In the genomic region with DNA sequence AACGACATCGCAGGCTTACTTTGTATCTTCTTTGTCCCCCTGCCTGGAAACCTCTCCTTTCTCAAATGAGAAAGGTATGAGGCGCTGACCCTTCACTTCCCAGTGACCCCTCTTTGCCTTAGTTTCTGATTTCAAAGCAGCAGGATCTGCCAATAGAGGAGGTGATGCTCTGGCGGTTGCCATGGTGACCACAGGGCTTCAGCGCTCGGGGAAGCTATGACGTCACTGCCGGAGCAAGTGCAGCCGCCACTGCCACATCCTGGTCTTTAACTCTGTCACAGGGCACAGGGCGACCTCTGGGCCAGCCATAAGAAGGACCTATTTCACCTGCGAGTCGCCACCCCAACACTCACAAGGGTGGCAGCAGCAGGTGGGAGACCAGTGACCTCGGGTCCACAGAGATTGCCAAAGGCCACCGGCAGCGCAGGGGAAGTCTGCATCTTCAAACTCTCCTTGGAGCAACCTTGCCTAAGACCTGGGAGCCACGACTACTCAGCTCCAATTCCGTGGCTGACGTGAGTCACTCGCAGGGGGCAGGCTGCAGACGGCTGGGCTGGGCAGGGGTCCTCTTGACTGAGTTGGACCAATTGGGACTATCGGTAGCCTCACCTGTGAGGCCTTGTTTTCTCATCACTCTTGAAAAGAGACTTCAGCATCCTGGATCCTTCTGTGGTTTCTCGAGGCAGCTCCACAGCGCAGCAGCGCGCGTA, we compare ENCODE assay signal across 9 mouse cellular contexts. TPM values are rescaled to one million over a fixed set of nuclear protein-coding genes. Genes with fewer than 3 reads are reported as not detected.
A peak's percentile ranks its signal among the peaks of the same experiment; 100 is the strongest.
DNase-seq lines count a peak whose midpoint lies in the region; ATAC-seq and TF ChIP-seq lines count a peak whose summit lies in the region.
"Had no signal": no experiment of that assay in that cellular context is flagged by ENCODE, and none has a peak within 500 bp of the region (broad histone marks: within the 10 kb centered on the region; RNA-seq: fewer than 3 reads in every experiment).

A gene (plus strand): TSS at position 228 of the 710 bp plus-strand sequence.

- H3K9me3 ChIP-seq in E14TG2a.4 (ENCODE audit: low read length) = no peaks in the 10 kb centered on the region
- H3K9me3 ChIP-seq in embryonic facial prominence, embryonic 14.5 days (ENCODE audit: control insufficient read depth, low read length) = no peaks in the 10 kb centered on the region
- H3K9me3 ChIP-seq in hindbrain, embryonic 16.5 days (ENCODE audit: control insufficient read depth, low read length) = no peaks in the 10 kb centered on the region
- H3K9me3 ChIP-seq in midbrain, postnatal 0 days (ENCODE audit: low read length) = no peaks in the 10 kb centered on the region
- H3K9me3 ChIP-seq: stomach, embryonic 15.5 days had no signal

- H3K27ac ChIP-seq in embryonic facial prominence, embryonic 14.5 days (replicated peaks; ENCODE audit: low read depth, low read length) = no peak within 1 kb of the TSS
- H3K27ac ChIP-seq in hindbrain, embryonic 16.5 days (ENCODE audit: low read depth, low read length) = peak within 1 kb of the TSS; percentile 55
- H3K27ac ChIP-seq in midbrain, postnatal 0 days (ENCODE audit: low read depth, low read length) = peak within 1 kb of the TSS; percentile 82
- H3K27ac ChIP-seq: stomach, embryonic 15.5 days had no signal

- peak; percentile 74 for DNase-seq in adrenal gland, postnatal 14 days
- DNase-seq in embryonic facial prominence, embryonic 14.5 days (ENCODE audit: low spot score) = peak; percentile 81
- peak; percentile 87 to 88 for DNase-seq in left cerebral cortex, postnatal 36 days (ENCODE audit: low spot score in 2 of 2)
- DNase-seq in midbrain, postnatal 0 days (ENCODE audit: low spot score) = peak; percentile 93
- peak; percentile 75 for DNase-seq in splenic B cell, adult 2 months (ENCODE audit: low read depth, low spot score)

- ATAC-seq in embryonic facial prominence, embryonic 14.5 days (ENCODE audit: low read depth) = peak; percentile 47; the same call in 1 of the 2 replicates
- peak; percentile 83 for ATAC-seq in hindbrain, embryonic 16.5 days
- peak; percentile 92 for ATAC-seq in midbrain, postnatal 0 days (ENCODE audit: low FRiP score)
- ATAC-seq in erythroblast, adult 5-6 weeks (replicated peaks; ENCODE audit: low FRiP score, poor library complexity, severe bottlenecking) = no peak

- peak within 1 kb of the TSS; percentile 28; the same call in 1 of the 2 replicates for H3K9ac ChIP-seq in embryonic facial prominence, embryonic 14.5 days (ENCODE audit: low read depth, low read length)
- H3K9ac ChIP-seq in hindbrain, embryonic 16.5 days (ENCODE audit: low read depth, low read length) = peak within 1 kb of the TSS; percentile 56
- H3K9ac ChIP-seq in midbrain, postnatal 0 days (replicated peaks; ENCODE audit: low read length, poor library complexity, severe bottlenecking) = peak within 1 kb of the TSS; percentile 66
- H3K9ac ChIP-seq: stomach, embryonic 15.5 days had no signal

- intact Hi-C loops in left cerebral cortex, postnatal 36 days (cut with DNase I) = no loop called here

- peak within 1 kb of the TSS; percentile 41 for H3K4me2 ChIP-seq in embryonic facial prominence, embryonic 14.5 days (ENCODE audit: low read depth, low read length)
- peak within 1 kb of the TSS; percentile 78 for H3K4me2 ChIP-seq in hindbrain, embryonic 16.5 days (ENCODE audit: low read length)
- peak within 1 kb of the TSS; percentile 58 for H3K4me2 ChIP-seq in midbrain, postnatal 0 days (ENCODE audit: low read depth, low read length, poor library complexity, severe bottlenecking)
- H3K4me2 ChIP-seq: stomach, embryonic 15.5 days had no signal

- peaks cover 8% of the 10 kb centered on the region; the same call in 1 of the 2 replicates for H3K27me3 ChIP-seq in E14TG2a.4 (ENCODE audit: insufficient read depth, low read length)
- no peaks in the 10 kb centered on the region for H3K27me3 ChIP-seq in embryonic facial prominence, embryonic 14.5 days (replicated peaks; ENCODE audit: control insufficient read depth, insufficient read depth, low read length)
- no peaks in the 10 kb centered on the region for H3K27me3 ChIP-seq in hindbrain, embryonic 16.5 days (replicated peaks; ENCODE audit: control insufficient read depth, insufficient read depth, low read length)
- H3K27me3 ChIP-seq in midbrain, postnatal 0 days (ENCODE audit: insufficient read depth, low read length) = no peaks in the 10 kb centered on the region
- no peaks in the 10 kb centered on the region for H3K27me3 ChIP-seq in splenic B cell, adult 2 months (ENCODE audit: control insufficient read depth, insufficient read depth, low read length, poor library complexity, severe bottlenecking)
- H3K27me3 ChIP-seq: stomach, embryonic 15.5 days had no signal

- WGBS in embryonic facial prominence, embryonic 14.5 days = 23% methylated on average over 24 of the region's 26 CpGs
- 23% methylated on average over 26 of the region's 26 CpGs for WGBS in hindbrain, embryonic 16.5 days
- 21% methylated on average over 26 of the region's 26 CpGs for WGBS in midbrain, postnatal 0 days

- no peak for TF ChIP-seq CTCF in E14TG2a.4 (conservative IDR thresholded peaks at IDR 0.05; ENCODE audit: low read length)
- no peak for TF ChIP-seq CTCF in midbrain, postnatal 0 days (IDR thresholded peaks at IDR 0.05)

- no peaks in the 10 kb centered on the region for H3K36me3 ChIP-seq in E14TG2a.4 (ENCODE audit: insufficient read depth, low read length)
- no peaks in the 10 kb centered on the region for H3K36me3 ChIP-seq in embryonic facial prominence, embryonic 14.5 days (ENCODE audit: control insufficient read depth, insufficient read depth, low read length)
- H3K36me3 ChIP-seq in hindbrain, embryonic 16.5 days (ENCODE audit: control insufficient read depth, insufficient read depth, low read length) = no peaks in the 10 kb centered on the region
- no peaks in the 10 kb centered on the region for H3K36me3 ChIP-seq in midbrain, postnatal 0 days (ENCODE audit: insufficient read depth, low read length)
- no peaks in the 10 kb centered on the region for H3K36me3 ChIP-seq in splenic B cell, adult 2 months (ENCODE audit: control insufficient read depth, insufficient read depth, low read length, poor library complexity, severe bottlenecking)
- H3K36me3 ChIP-seq: stomach, embryonic 15.5 days had no signal

- peaks cover 23% of the 10 kb centered on the region for H3K4me1 ChIP-seq in E14TG2a.4 (replicated peaks; ENCODE audit: low read depth, low read length)
- H3K4me1 ChIP-seq in embryonic facial prominence, embryonic 14.5 days (ENCODE audit: control insufficient read depth, insufficient read depth, low read length) = peaks cover 6% of the 10 kb centered on the region
- peaks cover 35% of the 10 kb centered on the region for H3K4me1 ChIP-seq in hindbrain, embryonic 16.5 days (ENCODE audit: control insufficient read depth, insufficient read depth, low read depth, low read length)
- H3K4me1 ChIP-seq in midbrain, postnatal 0 days (ENCODE audit: insufficient read depth, low read length) = peaks cover 19% of the 10 kb centered on the region

- H3K4me3 ChIP-seq in E14TG2a.4 (replicated peaks; ENCODE audit: low read length) = peak within 1 kb of the TSS; percentile 69
- no peak within 1 kb of the TSS for H3K4me3 ChIP-seq in embryonic facial prominence, embryonic 14.5 days (ENCODE audit: low read depth, low read length)
- H3K4me3 ChIP-seq in hindbrain, embryonic 16.5 days (ENCODE audit: low read length) = peak within 1 kb of the TSS; percentile 46
- H3K4me3 ChIP-seq in midbrain, postnatal 0 days (ENCODE audit: low read depth, low read length) = peak within 1 kb of the TSS; percentile 44
- H3K4me3 ChIP-seq: stomach, embryonic 15.5 days had no signal

RNA-seq across cellular contexts. Expression of the gene that starts here (rescaled TPM):
- 1.3 and 1.6 TPM in 2 replicates for total RNA-seq in adrenal gland, postnatal 14 days (2021)
- 0.24 and 0.38 TPM in 2 replicates for polyA plus RNA-seq in embryonic facial prominence, embryonic 14.5 days (2014; fragmentation: Nextera tagmentation; extraction: Ambion mirVana)
- polyA plus RNA-seq in hindbrain, embryonic 16.5 days (2015; fragmentation: Nextera tagmentation; extraction: Ambion mirVana) = 5.7 and 7.4 TPM in 2 replicates
- total RNA-seq in left cerebral cortex, postnatal 36 days (2021) = 10 to 100 TPM; 59.7 to 61.7 TPM
- 48.8 and 49.0 TPM in 2 replicates for total RNA-seq in midbrain, postnatal 0 days (2014; rRNA removed)
- polyA plus RNA-seq in midbrain, postnatal 0 days (2015; fragmentation: Nextera tagmentation; extraction: Ambion mirVana) = 9.0 and 9.2 TPM in 2 replicates
- total RNA-seq in erythroblast, adult 5-6 weeks (2015; ENCODE audit: low replicate concordance) = not detected in 2 replicates
- 0.28 TPM in 1 of 2 replicates, not detected in the other for total RNA-seq in erythroblast, adult 5-6 weeks (2017; ENCODE audit: low replicate concordance)

Comparison
In these comparisons a context has a peak if more than half of its experiments do, and no peak if none do; other contexts are left out.
1. RNA of the gene that starts here (total RNA-seq): 59.7 to 61.7 TPM in left cerebral cortex, postnatal 36 days and 48.8 to 49.0 TPM in midbrain, postnatal 0 days; 1.3 to 1.6 TPM in adrenal gland, postnatal 14 days and 0.28 TPM in erythroblast, adult 5-6 weeks; every median in the first group is over 10 times any median in the second.
2. Peak in DNase-seq, ATAC-seq, H3K9ac ChIP-seq and H3K4me2 ChIP-seq in embryonic facial prominence, embryonic 14.5 days; RNA of the gene not detected or under 1 TPM.
3. Peak in every context shown above with its lines, with median percentiles within 50 percentile points of each other: DNase-seq, H3K4me2 ChIP-seq and H3K9ac ChIP-seq.